Mouse (Mus musculus): ENCODE results near the gene Tomm20.
"Not testable (repeated sequence)": the region's sequence is repeated elsewhere in the genome, so short reads cannot be mapped to it uniquely, and the experiment has no call there.

Tomm20 gene

DNA sequence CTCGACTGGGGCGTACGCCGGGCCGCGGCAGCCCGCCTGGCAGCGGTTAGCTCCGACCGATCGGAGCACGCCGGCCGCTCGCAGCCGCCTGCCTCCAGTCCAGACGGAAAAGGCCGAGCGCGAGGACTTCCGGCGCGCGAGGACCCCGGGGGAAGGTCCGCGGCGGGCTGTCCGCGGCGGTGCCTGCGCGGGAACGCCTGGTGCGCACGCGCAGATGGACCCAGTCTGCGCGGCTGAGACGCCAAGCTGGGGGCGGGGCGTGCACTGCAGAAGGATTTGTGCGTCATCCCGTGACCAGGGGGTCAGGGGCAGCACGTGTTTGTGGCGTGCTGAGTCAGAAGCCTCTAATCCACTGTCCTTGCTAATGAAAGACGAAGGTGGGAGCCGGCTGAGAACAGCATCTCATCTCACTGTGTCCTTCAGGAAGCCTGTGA is at the start of gene Tomm20:
Gene Tomm20 (minus strand): TSS at position 115 of the 434 bp plus-strand sequence.
- Histone ChIP-seq H3K4me3 (replicated peaks; ENCODE audit: low read length) (peak within 1 kb of the TSS; percentile 97), H3K36me3 (ENCODE audit: insufficient read depth, low read length) (peaks cover 72% of the 10 kb centered on the region), H3K9me3 (ENCODE audit: low read length) (no peaks in the 10 kb centered on the region)

DNA sequence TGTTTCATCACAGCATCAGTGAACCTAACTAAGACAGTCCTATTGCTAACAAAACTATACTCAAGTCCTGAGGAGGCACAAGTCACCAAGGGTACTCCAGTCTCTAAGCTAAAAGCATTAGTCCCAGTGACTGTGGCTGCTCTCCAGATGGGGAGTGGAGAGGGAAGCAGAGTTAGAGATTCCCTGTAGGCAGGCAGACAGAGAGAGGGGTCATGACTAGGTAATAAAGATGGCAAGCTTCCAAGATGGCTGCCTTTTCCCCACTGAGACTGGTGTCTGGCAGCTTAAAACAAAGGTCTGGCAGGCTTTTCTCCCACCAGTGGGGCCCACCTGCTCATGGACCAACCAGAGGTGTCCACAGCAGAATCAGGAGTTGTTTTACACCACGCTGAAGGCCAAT is 48.9 kb upstream of the Tomm20 start:
- no peaks in the 10 kb centered on the region for H3K9me3 ChIP-seq (ENCODE audit: low read length)
- TF ChIP-seq POU5F1 (IDR thresholded peaks at IDR 0.05; ENCODE audit: borderline replicate concordance, low read length) (no peak), CTCF (conservative IDR thresholded peaks at IDR 0.05; ENCODE audit: low read length) (no peak), NANOG (IDR thresholded peaks at IDR 0.05; ENCODE audit: borderline replicate concordance, low read length) (no peak)
- H3K27me3 ChIP-seq (ENCODE audit: insufficient read depth, low read length), result 0 out of 2 replicates have a peak, but pooled peaks cover 3% of the 10 kb centered on the region

More for the DNA sequence above, at the start of gene Tomm20:
- Histone ChIP-seq H3K27me3 (ENCODE audit: insufficient read depth, low read length) (no peaks in the 10 kb centered on the region), H3K4me1 (replicated peaks; ENCODE audit: low read depth, low read length) (peaks cover 44% of the 10 kb centered on the region)
- TF ChIP-seq POU5F1 (IDR thresholded peaks at IDR 0.05; ENCODE audit: borderline replicate concordance, low read length) (no peak), NANOG (IDR thresholded peaks at IDR 0.05; ENCODE audit: borderline replicate concordance, low read length) (no peak), CTCF (conservative IDR thresholded peaks at IDR 0.05; ENCODE audit: low read length) (no peak)

DNA sequence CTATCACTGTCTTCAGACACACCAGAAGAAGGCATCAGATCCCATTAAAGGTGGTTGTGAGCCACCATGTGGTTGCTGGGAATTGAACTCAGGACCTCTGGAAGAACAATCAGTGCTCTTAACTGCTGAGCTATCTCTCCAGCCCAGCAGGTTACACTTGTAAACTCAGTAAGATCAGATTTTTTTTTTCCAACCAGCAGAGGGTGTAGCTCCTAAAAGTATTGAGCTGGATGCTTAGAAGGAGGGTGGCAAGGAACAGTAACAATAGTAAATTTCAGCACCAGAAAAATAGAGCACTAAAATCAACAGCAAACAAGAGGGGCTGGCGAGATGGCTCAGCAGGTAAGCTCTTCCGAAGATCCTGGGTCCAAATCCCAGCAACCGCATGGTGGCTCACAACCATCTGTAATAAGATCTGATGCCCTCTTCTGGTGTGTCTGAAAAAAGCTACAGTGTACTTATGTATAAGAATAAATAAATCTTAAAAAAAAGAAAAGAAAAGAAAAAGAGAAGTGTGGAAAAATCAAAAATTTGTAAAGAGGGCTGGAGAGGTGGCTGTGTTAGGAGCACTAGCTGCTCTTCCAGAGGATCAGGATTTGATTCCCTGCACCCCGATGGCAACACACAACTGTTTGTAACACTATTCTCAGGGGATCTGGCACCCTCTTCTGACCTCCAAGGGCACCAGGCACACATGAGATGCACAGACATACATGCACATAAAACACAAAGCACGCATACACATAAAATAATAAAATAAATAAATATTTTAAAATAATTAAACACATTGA is 43.9 kb upstream of the Tomm20 start:
- peaks cover 9% of the 10 kb centered on the region; the same call in 1 of the 2 replicates for H3K27me3 ChIP-seq (ENCODE audit: insufficient read depth, low read length)
- H3K4me1 ChIP-seq (replicated peaks; ENCODE audit: low read depth, low read length), result peaks cover 21% of the 10 kb centered on the region

More for the DNA sequence above, 48.9 kb upstream of the Tomm20 start:
- Histone ChIP-seq H3K4me1 (replicated peaks; ENCODE audit: low read depth, low read length) (peaks cover 6% of the 10 kb centered on the region), H3K4me3 (replicated peaks; ENCODE audit: low read length) (no peak overlapping the region), H3K36me3 (ENCODE audit: insufficient read depth, low read length) (no peaks in the 10 kb centered on the region)

DNA sequence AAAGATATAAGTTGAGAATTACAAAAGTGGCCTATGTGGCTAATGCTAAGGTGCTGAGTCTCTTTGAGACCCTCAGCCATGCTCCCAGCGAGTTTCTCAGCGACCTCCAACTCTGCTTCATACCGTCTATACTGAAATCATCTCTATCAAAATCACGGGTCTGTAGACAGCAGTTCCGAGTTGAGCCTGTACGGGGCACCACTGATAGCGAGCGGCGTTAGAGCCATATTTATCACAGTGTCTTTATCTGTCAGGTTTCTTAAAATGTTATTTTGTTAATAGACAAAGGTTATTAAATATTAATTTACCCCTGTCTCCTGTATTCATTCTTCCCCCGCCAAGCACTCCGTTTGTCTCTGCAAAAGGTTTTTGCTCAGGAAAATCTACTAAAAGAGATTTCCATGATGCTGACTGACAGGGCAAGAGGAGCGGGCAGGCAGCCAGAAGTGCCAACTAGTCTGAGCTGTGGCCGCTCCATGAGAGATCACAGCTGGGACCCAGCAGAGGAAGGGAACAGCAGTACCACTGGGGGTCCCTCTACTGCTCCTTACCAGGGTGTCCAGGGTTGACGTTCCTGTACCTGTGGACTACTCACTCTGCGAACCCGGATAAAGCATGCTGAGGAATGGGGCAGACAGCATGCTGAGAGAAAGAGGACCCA is 42.8 kb upstream of the Tomm20 start:
- Histone ChIP-seq H3K36me3 (ENCODE audit: insufficient read depth, low read length) (no peaks in the 10 kb centered on the region), H3K4me3 (replicated peaks; ENCODE audit: low read length) (peak overlapping the region; percentile 75), H3K9me3 (ENCODE audit: low read length) (no peaks in the 10 kb centered on the region), H3K27me3 (ENCODE audit: insufficient read depth, low read length) (peaks cover 7% of the 10 kb centered on the region; the same call in 1 of the 2 replicates), H3K4me1 (replicated peaks; ENCODE audit: low read depth, low read length) (peaks cover 21% of the 10 kb centered on the region)
- TF ChIP-seq CTCF (conservative IDR thresholded peaks at IDR 0.05; ENCODE audit: low read length) (peak; percentile 31), NANOG (IDR thresholded peaks at IDR 0.05; ENCODE audit: borderline replicate concordance, low read length) (no peak), POU5F1 (IDR thresholded peaks at IDR 0.05; ENCODE audit: borderline replicate concordance, low read length) (no peak)

More for the DNA sequence above, 43.9 kb upstream of the Tomm20 start:
- TF ChIP-seq NANOG (IDR thresholded peaks at IDR 0.05; ENCODE audit: borderline replicate concordance, low read length), result no peak
- no peak; the same call in 1 of the 2 replicates for TF ChIP-seq CTCF (conservative IDR thresholded peaks at IDR 0.05; ENCODE audit: low read length)
- no peak for TF ChIP-seq POU5F1 (IDR thresholded peaks at IDR 0.05; ENCODE audit: borderline replicate concordance, low read length)
- H3K4me3 ChIP-seq (replicated peaks; ENCODE audit: low read length), result no peak overlapping the region
- H3K36me3 ChIP-seq (ENCODE audit: insufficient read depth, low read length), result no peaks in the 10 kb centered on the region
- no peaks in the 10 kb centered on the region for H3K9me3 ChIP-seq (ENCODE audit: low read length)

DNA sequence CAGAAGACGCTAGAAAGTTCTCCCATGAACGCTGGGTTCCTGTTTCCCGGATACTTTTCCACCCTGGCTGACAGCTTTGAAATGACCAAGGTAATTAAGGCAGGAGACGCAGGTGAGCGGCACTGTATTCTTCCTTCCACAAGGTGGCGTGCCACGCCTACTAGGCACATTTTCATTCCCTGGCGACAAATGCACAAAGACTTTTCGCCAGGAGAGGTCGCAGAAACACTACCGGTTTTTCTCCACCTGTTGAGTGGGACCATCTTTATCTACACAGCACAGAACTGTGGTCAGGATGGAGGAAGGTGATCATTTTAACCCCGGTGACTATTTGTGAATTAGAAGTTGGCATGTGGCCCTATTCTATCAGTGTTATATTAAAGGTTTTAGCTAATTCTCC is 40.9 kb upstream of the Tomm20 start:
- peaks cover 7% of the 10 kb centered on the region; the same call in 1 of the 2 replicates for H3K27me3 ChIP-seq (ENCODE audit: insufficient read depth, low read length)
- no peaks in the 10 kb centered on the region for H3K9me3 ChIP-seq (ENCODE audit: low read length)
- H3K36me3 ChIP-seq (ENCODE audit: insufficient read depth, low read length), result no peaks in the 10 kb centered on the region
- no peak for TF ChIP-seq NANOG (IDR thresholded peaks at IDR 0.05; ENCODE audit: borderline replicate concordance, low read length)
- no peak for TF ChIP-seq POU5F1 (IDR thresholded peaks at IDR 0.05; ENCODE audit: borderline replicate concordance, low read length)
- peak; percentile 97 for TF ChIP-seq CTCF (conservative IDR thresholded peaks at IDR 0.05; ENCODE audit: low read length)
- H3K4me3 ChIP-seq (replicated peaks; ENCODE audit: low read length), result no peak overlapping the region
- H3K4me1 ChIP-seq (replicated peaks; ENCODE audit: low read depth, low read length), result peaks cover 15% of the 10 kb centered on the region

DNA sequence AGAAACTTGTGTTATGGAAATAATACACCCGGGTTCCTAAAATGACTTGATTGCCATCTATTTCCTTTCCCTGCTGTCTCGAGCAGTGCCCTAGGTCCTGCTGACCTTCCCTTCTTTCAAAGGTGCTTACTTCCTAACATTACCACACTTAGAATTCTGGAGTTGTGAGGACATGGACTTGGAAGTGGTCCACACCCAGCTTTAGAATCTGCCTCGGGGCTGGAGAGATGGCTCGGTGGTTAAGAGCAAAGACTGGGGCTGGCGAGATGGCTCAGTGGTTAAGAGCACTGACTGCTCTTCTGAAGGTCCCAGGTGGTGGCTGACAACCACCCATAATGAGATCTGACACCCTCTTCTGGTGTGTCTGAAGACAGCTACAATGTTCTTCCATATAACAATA is 34.4 kb upstream of the Tomm20 start:
- H3K9me3 ChIP-seq (ENCODE audit: low read length), result no peaks in the 10 kb centered on the region
- no peak overlapping the region for H3K4me3 ChIP-seq (replicated peaks; ENCODE audit: low read length)
- no peaks in the 10 kb centered on the region for H3K36me3 ChIP-seq (ENCODE audit: insufficient read depth, low read length)
- TF ChIP-seq CTCF (conservative IDR thresholded peaks at IDR 0.05; ENCODE audit: low read length) (no peak), POU5F1 (IDR thresholded peaks at IDR 0.05; ENCODE audit: borderline replicate concordance, low read length) (no peak), NANOG (IDR thresholded peaks at IDR 0.05; ENCODE audit: borderline replicate concordance, low read length) (no peak)
- peaks cover 4% of the 10 kb centered on the region; the same call in 1 of the 2 replicates for H3K27me3 ChIP-seq (ENCODE audit: insufficient read depth, low read length)
- peaks cover 21% of the 10 kb centered on the region for H3K4me1 ChIP-seq (replicated peaks; ENCODE audit: low read depth, low read length)

DNA sequence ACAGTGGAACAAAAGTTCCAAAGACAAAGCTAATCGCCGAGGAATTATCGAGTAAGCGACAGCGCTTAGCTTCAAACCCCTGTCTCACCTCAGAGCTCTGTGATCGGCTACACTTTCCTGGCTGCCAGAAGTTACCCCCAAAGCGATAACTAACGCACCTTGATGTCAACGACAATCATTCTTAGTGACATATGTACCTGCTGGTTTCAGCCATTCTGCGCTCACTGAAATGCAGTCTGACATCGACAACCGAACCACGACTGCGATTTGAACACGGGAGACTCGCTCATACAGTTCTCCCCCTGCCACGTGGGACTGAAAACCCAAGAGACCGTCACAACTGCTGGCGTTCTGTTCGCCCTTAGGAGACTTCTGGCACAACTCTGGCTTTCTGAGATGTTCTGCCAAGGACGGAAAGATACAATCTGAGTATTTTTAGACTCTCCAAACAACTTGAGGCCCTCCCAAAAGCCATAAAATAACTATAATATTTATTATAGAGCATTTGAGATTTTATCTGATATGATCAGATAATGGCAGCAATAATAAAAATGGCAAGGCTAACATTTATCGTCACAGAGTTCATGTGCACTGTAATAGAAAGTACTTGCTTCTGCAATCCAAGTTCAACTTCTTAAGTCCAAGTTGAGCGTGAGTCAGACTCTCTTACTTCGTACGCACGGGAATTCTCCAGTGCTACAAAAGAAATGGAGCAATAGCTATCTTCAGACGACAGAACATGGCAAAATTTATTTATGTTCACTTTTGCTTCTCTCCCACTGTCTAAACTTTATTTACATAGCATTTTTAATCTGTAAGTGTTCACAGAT is 33.7 kb upstream of the Tomm20 start:
- no peaks in the 10 kb centered on the region for H3K9me3 ChIP-seq (ENCODE audit: low read length)
- H3K27me3 ChIP-seq (ENCODE audit: insufficient read depth, low read length), result peaks cover 4% of the 10 kb centered on the region; the same call in 1 of the 2 replicates
- peak overlapping the region; percentile 55 for H3K4me3 ChIP-seq (replicated peaks; ENCODE audit: low read length)
- H3K4me1 ChIP-seq (replicated peaks; ENCODE audit: low read depth, low read length), result peaks cover 21% of the 10 kb centered on the region
- no peaks in the 10 kb centered on the region for H3K36me3 ChIP-seq (ENCODE audit: insufficient read depth, low read length)
- TF ChIP-seq CTCF (conservative IDR thresholded peaks at IDR 0.05; ENCODE audit: low read length), result no peak

DNA sequence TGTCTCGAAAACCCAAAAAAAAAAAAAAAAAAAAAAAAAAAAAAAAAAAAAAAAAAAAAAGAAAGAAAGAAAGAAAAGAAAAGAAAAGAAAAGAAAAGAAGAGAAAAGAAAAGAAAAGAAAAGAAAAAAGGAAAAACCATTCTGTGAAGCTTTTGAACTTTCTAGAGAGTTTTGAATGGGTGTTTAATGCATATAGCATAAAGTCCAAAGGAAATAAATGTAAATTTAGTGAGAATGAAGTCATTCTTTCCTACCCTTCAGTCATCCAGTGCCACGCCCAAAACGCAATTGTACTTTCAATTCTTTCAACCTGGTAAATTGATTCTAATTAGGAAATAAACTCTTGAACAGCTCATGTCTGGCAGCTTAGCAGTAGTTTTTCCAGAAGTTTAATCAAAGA is 32.9 kb upstream of the Tomm20 start:
- not testable (repeated sequence) for H3K4me3 ChIP-seq (replicated peaks; ENCODE audit: low read length); H3K9me3 ChIP-seq (ENCODE audit: low read length); H3K36me3 ChIP-seq (ENCODE audit: insufficient read depth, low read length); H3K27me3 ChIP-seq (ENCODE audit: insufficient read depth, low read length)
- H3K4me1 ChIP-seq (replicated peaks; ENCODE audit: low read depth, low read length), result peaks cover 25% of the 10 kb centered on the region

Data from E14TG2a.4 (cell line).